Mouse (Mus musculus) ovary, adult 18-20 months (tissue): Measurements from ENCODE around the gene Vmn1r149.
"Not testable (repeated sequence)": the region's sequence is repeated elsewhere in the genome, so short reads cannot be mapped to it uniquely, and the experiment has no call there.

Source experiments
- DNase-seq: peaks from one replicate; pipeline ENCODE4 v3.0.0; 2022; ENCODE audit warnings: low spot score, mixed read lengths

The Vmn1r149 gene

DNA sequence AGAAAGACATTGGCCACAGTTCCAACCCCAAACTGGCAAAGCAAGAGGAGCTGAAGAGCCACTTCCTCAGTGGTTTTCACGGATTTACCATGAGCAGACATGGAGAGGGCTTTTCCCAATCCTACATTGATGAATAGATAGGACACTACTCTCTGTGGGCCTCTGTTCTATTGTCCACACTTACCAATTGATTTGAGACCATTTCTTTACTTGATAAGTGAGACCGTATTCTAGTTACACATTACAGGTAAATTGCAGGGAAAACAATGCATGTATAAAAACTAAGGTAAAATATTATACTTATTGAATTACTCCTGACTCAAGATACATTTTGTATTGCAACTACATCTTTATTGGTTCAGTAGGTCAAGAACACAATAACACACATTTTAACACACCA, at the start of gene Vmn1r149:
TSS of gene Vmn1r149 (minus strand) at position 101 of the 400 bp plus-strand sequence.
- DNase-seq: not testable (repeated sequence)

DNA sequence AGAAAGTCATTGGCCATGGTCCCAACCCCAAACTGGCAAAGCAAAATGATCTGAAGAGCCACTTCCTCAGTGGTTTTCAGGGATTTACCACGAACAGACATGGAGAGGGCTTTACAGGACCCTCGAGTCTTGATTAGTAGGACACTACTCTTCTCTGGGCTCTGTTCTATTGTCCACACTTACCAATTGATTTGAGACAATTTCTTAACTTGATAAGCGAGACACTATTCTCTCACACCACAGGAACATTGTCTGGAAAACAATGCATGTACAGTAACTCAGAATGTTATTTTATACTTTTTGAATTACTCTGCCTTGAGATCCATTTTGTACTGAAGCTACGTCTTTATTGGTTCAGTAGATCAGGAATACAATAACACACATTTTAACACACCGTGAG, 25.9 kb upstream of the Vmn1r149 start, which contains the start of gene Gm10665:
TSS of gene Gm10665 (minus strand) at position 101 of the 400 bp plus-strand sequence.
- DNase-seq: not testable (repeated sequence)

DNA sequence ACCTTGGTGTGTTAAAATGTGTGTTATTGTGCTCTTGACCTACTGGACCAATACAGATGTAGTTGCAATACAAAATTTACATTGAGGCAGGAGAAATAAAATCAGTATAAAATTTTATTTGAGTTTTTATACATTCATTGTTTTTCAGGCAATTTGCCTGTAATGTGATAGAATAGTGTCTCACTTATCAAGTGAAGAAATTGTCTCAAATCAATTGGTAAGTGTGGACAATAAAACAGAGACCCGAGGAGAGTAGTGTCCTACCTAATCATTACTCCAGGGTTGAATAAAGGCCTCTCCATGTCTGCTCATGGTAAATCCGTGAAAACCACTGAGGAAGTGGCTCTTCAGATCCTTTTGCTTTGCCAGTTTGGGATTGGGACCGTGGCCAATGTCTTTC, 24.7 kb downstream of the Vmn1r149 start, which contains the start of gene Vmn1r148:
TSS of gene Vmn1r148 (plus strand) at position 301 of the 400 bp plus-strand sequence.
- not testable (repeated sequence) for DNase-seq
